Mouse (Mus musculus): ENCODE results near the gene Rai1. TPM values are rescaled to one million over a fixed set of nuclear protein-coding genes. Genes with fewer than 3 reads are reported as not detected.

Gene Rai1
- polyA plus RNA-seq, 1 experiment from 2014 or later: 22.2 TPM

- WGBS: 27% methylated on average over 7 of the region's 7 CpGs
- Histone ChIP-seq H3K4me1 (peaks cover 77% of the 10 kb centered on the region), H3K36me3 (peaks cover 30% of the 10 kb centered on the region), H3K27ac (replicated peaks) (peak overlapping the region; percentile 82), H3K9ac (peak overlapping the region; percentile 28), H3K4me2 (replicated peaks) (peak overlapping the region; percentile 80), H3K27me3 (no peaks in the 10 kb centered on the region), H3K9me3 (replicated peaks) (no peaks in the 10 kb centered on the region), H3K4me3 (replicated peaks) (peak overlapping the region; percentile 52)
- 0 out of 2 replicates have a peak, but pooled peaks have one; percentile 8 for ATAC-seq (ENCODE audit: insufficient number of reproducible peaks, low FRiP score, low TSS enrichment, low read depth)
These were observed 104.6 kb downstream of the Rai1 start for GRCm38 (mm10) chr11:60209217-60209932.

GRCm38 (mm10) chr11:60209933-60210249 lies 105.1 kb downstream of the Rai1 start:
- Histone ChIP-seq H3K9me3 (replicated peaks) (no peaks in the 10 kb centered on the region), H3K36me3 (peaks cover 24% of the 10 kb centered on the region), H3K4me1 (peaks cover 77% of the 10 kb centered on the region), H3K9ac (peak overlapping the region; percentile 28; the same call in 1 of the 2 replicates), H3K27ac (replicated peaks) (peak overlapping the region; percentile 82), H3K27me3 (no peaks in the 10 kb centered on the region), H3K4me3 (replicated peaks) (peak overlapping the region; percentile 52), H3K4me2 (replicated peaks) (peak overlapping the region; percentile 80)
- WGBS: 2% methylated on average over 2 of the region's 2 CpGs
- no peak for ATAC-seq (ENCODE audit: insufficient number of reproducible peaks, low FRiP score, low TSS enrichment, low read depth)

GRCm38 (mm10) chr11:60210305-60210724 lies 105.5 kb downstream of the Rai1 start:
- Histone ChIP-seq H3K27ac (replicated peaks) (peak overlapping the region; percentile 82), H3K4me1 (peaks cover 77% of the 10 kb centered on the region)
- under 1% methylated on average over 47 of the region's 47 CpGs for WGBS

GRCm38 (mm10) chr11:60211152-60211551 lies 106.3 kb downstream of the Rai1 start:
- H3K4me1 ChIP-seq: peaks cover 83% of the 10 kb centered on the region
- peak overlapping the region; percentile 80 for H3K4me2 ChIP-seq (replicated peaks)
- ATAC-seq (ENCODE audit: insufficient number of reproducible peaks, low FRiP score, low TSS enrichment, low read depth): no peak
- H3K9me3 ChIP-seq (replicated peaks): no peaks in the 10 kb centered on the region
- H3K27me3 ChIP-seq: no peaks in the 10 kb centered on the region
- 64% methylated on average over 3 of the region's 3 CpGs for WGBS
- H3K9ac ChIP-seq: no peak overlapping the region
- H3K4me3 ChIP-seq (replicated peaks): no peak overlapping the region
- peak overlapping the region; percentile 82 for H3K27ac ChIP-seq (replicated peaks)
- peaks cover 12% of the 10 kb centered on the region for H3K36me3 ChIP-seq

More at GRCm38 (mm10) chr11:60210305-60210724, 105.5 kb downstream of the Rai1 start:
- H3K9me3 ChIP-seq (replicated peaks): no peaks in the 10 kb centered on the region
- peak overlapping the region; percentile 31; the same call in 1 of the 2 replicates for H3K9ac ChIP-seq
- no peaks in the 10 kb centered on the region for H3K27me3 ChIP-seq
- ATAC-seq (ENCODE audit: insufficient number of reproducible peaks, low FRiP score, low TSS enrichment, low read depth): peak; percentile 91
- H3K4me3 ChIP-seq (replicated peaks): peak overlapping the region; percentile 52
- H3K4me2 ChIP-seq (replicated peaks): peak overlapping the region; percentile 80
- peaks cover 20% of the 10 kb centered on the region for H3K36me3 ChIP-seq

- no peaks in the 10 kb centered on the region for H3K27me3 ChIP-seq
- 56% methylated on average over 12 of the region's 12 CpGs for WGBS
- H3K4me3 ChIP-seq (replicated peaks): no peak overlapping the region
- no peak overlapping the region for H3K9ac ChIP-seq
- 0 out of 2 replicates have a peak overlapping the region, but pooled peaks have one; percentile 6 for H3K27ac ChIP-seq (replicated peaks)
- H3K36me3 ChIP-seq: peaks cover 6% of the 10 kb centered on the region; the same call in 1 of the 2 replicates
- ATAC-seq (ENCODE audit: insufficient number of reproducible peaks, low FRiP score, low TSS enrichment, low read depth): no peak
- no peaks in the 10 kb centered on the region for H3K9me3 ChIP-seq (replicated peaks)
- no peak overlapping the region for H3K4me2 ChIP-seq (replicated peaks)
- peaks cover 83% of the 10 kb centered on the region for H3K4me1 ChIP-seq
These were observed 106.9 kb downstream of the Rai1 start for GRCm38 (mm10) chr11:60211761-60212160.

- no peak overlapping the region for H3K9ac ChIP-seq
- 49% methylated on average over 6 of the region's 6 CpGs for WGBS
These were observed 108.5 kb downstream of the Rai1 start for GRCm38 (mm10) chr11:60213266-60213665.

GRCm38 (mm10) chr11:60216671-60217070 lies 111.9 kb downstream of the Rai1 start:
- Histone ChIP-seq H3K4me2 (replicated peaks) (no peak overlapping the region), H3K27me3 (no peaks in the 10 kb centered on the region), H3K36me3 (peaks cover 9% of the 10 kb centered on the region; the same call in 1 of the 2 replicates), H3K4me1 (peaks cover 71% of the 10 kb centered on the region), H3K9ac (no peak overlapping the region), H3K4me3 (replicated peaks) (no peak overlapping the region), H3K9me3 (replicated peaks) (no peaks in the 10 kb centered on the region), H3K27ac (replicated peaks) (no peak overlapping the region)
- no peak for ATAC-seq (ENCODE audit: insufficient number of reproducible peaks, low FRiP score, low TSS enrichment, low read depth)
- WGBS: 89% methylated on average over 1 of the region's 1 CpGs

More at GRCm38 (mm10) chr11:60213266-60213665, 108.5 kb downstream of the Rai1 start:
- Histone ChIP-seq H3K27ac (replicated peaks) (peak overlapping the region; percentile 13; the same call in 1 of the 2 replicates), H3K4me1 (peaks cover 75% of the 10 kb centered on the region), H3K9me3 (replicated peaks) (no peaks in the 10 kb centered on the region), H3K4me2 (replicated peaks) (no peak overlapping the region), H3K4me3 (replicated peaks) (no peak overlapping the region), H3K27me3 (no peaks in the 10 kb centered on the region), H3K36me3 (peaks cover 7% of the 10 kb centered on the region; the same call in 1 of the 2 replicates)
- no peak for ATAC-seq (ENCODE audit: insufficient number of reproducible peaks, low FRiP score, low TSS enrichment, low read depth)

- 90% methylated on average over 7 of the region's 7 CpGs for WGBS
- Histone ChIP-seq H3K4me3 (replicated peaks) (no peak overlapping the region), H3K4me1 (peaks cover 71% of the 10 kb centered on the region), H3K27ac (replicated peaks) (no peak overlapping the region), H3K4me2 (replicated peaks) (no peak overlapping the region), H3K36me3 (peaks cover 9% of the 10 kb centered on the region; the same call in 1 of the 2 replicates), H3K9me3 (replicated peaks) (no peaks in the 10 kb centered on the region), H3K27me3 (no peaks in the 10 kb centered on the region), H3K9ac (no peak overlapping the region)
- ATAC-seq (ENCODE audit: insufficient number of reproducible peaks, low FRiP score, low TSS enrichment, low read depth): no peak
These were observed 112.7 kb downstream of the Rai1 start for GRCm38 (mm10) chr11:60217467-60217866.

GRCm38 (mm10) chr11:60219609-60220008 lies 114.8 kb downstream of the Rai1 start:
- 30% methylated on average over 8 of the region's 8 CpGs for WGBS
- Histone ChIP-seq H3K9me3 (replicated peaks) (no peaks in the 10 kb centered on the region), H3K9ac (peak overlapping the region; percentile 73), H3K27me3 (no peaks in the 10 kb centered on the region), H3K4me3 (replicated peaks) (peak overlapping the region; percentile 74), H3K36me3 (peaks cover 9% of the 10 kb centered on the region; the same call in 1 of the 2 replicates), H3K4me1 (peaks cover 62% of the 10 kb centered on the region), H3K27ac (replicated peaks) (peak overlapping the region; percentile 82), H3K4me2 (replicated peaks) (peak overlapping the region; percentile 71)
- no peak for ATAC-seq (ENCODE audit: insufficient number of reproducible peaks, low FRiP score, low TSS enrichment, low read depth)

- Histone ChIP-seq H3K4me2 (replicated peaks) (peak overlapping the region; percentile 71), H3K4me1 (peaks cover 62% of the 10 kb centered on the region)
- under 1% methylated on average over 46 of the region's 46 CpGs for WGBS
These were observed 115.5 kb downstream of the Rai1 start for GRCm38 (mm10) chr11:60220291-60220804.

GRCm38 (mm10) chr11:60221425-60221824 lies 116.6 kb downstream of the Rai1 start:
- H3K4me1 ChIP-seq: peaks cover 61% of the 10 kb centered on the region
- ATAC-seq (ENCODE audit: insufficient number of reproducible peaks, low FRiP score, low TSS enrichment, low read depth): no peak
- H3K4me2 ChIP-seq (replicated peaks): no peak overlapping the region
- 77% methylated on average over 6 of the region's 6 CpGs for WGBS
- H3K9me3 ChIP-seq (replicated peaks): no peaks in the 10 kb centered on the region
- H3K36me3 ChIP-seq: peaks cover 9% of the 10 kb centered on the region; the same call in 1 of the 2 replicates
- no peak overlapping the region for H3K27ac ChIP-seq (replicated peaks)
- H3K27me3 ChIP-seq: no peaks in the 10 kb centered on the region
- H3K9ac ChIP-seq: no peak overlapping the region
- no peak overlapping the region for H3K4me3 ChIP-seq (replicated peaks)

More at GRCm38 (mm10) chr11:60220291-60220804, 115.5 kb downstream of the Rai1 start:
- no peaks in the 10 kb centered on the region for H3K9me3 ChIP-seq (replicated peaks)
- H3K27me3 ChIP-seq: no peaks in the 10 kb centered on the region
- peak; percentile 78 for ATAC-seq (ENCODE audit: insufficient number of reproducible peaks, low FRiP score, low TSS enrichment, low read depth)
- H3K4me3 ChIP-seq (replicated peaks): peak overlapping the region; percentile 74
- peak overlapping the region; percentile 82 for H3K27ac ChIP-seq (replicated peaks)
- peak overlapping the region; percentile 73 for H3K9ac ChIP-seq
- H3K36me3 ChIP-seq: peaks cover 9% of the 10 kb centered on the region; the same call in 1 of the 2 replicates

Data from embryonic facial prominence, embryonic 15.5 days (tissue).